Mouse (Mus musculus): Measurements from ENCODE around the gene Gm17087. TPM values are rescaled to one million over a fixed set of nuclear protein-coding genes. Genes with fewer than 3 reads are reported as not detected.
A peak's percentile ranks its signal among the peaks of the same experiment; 100 is the strongest.

The Gm17087 gene
- polyA plus RNA-seq, 1 experiment from 2014 or later = not detected

DNA sequence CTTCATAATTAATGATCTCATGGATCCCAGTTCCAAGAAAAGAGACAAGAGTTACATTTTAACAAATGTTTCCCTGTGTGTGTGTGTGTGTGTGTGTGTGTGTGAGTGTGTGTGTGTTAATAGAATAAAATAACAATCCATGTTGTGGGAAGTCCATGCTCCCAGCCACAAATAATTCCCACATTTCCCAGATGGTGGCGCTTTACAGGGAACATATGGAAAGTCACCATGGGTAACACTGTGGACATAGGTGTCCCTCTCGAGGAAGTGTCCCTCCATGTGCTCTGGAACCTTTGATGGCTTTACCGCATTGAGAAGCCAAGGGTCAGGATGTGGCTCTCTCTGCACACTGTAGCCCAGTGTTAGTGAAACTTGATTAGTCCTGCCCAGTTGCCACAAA, 38.1 kb downstream of the Gm17087 start:
- no peak overlapping the region for H3K4me3 ChIP-seq (ENCODE audit: low read length)
- H3K9me3 ChIP-seq (ENCODE audit: control insufficient read depth, low read length) = no peaks in the 10 kb centered on the region
- ATAC-seq (ENCODE audit: low read depth) = no peak
- no peak overlapping the region for H3K4me2 ChIP-seq (ENCODE audit: low read depth, low read length)
- WGBS = 74% methylated on average over 3 of the region's 3 CpGs
- H3K9ac ChIP-seq (ENCODE audit: low read length) = no peak overlapping the region
- H3K36me3 ChIP-seq (ENCODE audit: control insufficient read depth, insufficient read depth, low read length) = no peaks in the 10 kb centered on the region
- no peak overlapping the region for H3K27ac ChIP-seq (ENCODE audit: low read length)
- peaks cover 17% of the 10 kb centered on the region for H3K4me1 ChIP-seq (replicated peaks; ENCODE audit: control insufficient read depth, insufficient read depth, low read length)
- peaks cover 34% of the 10 kb centered on the region for H3K27me3 ChIP-seq (ENCODE audit: control insufficient read depth, insufficient read depth, low read depth, low read length)

DNA sequence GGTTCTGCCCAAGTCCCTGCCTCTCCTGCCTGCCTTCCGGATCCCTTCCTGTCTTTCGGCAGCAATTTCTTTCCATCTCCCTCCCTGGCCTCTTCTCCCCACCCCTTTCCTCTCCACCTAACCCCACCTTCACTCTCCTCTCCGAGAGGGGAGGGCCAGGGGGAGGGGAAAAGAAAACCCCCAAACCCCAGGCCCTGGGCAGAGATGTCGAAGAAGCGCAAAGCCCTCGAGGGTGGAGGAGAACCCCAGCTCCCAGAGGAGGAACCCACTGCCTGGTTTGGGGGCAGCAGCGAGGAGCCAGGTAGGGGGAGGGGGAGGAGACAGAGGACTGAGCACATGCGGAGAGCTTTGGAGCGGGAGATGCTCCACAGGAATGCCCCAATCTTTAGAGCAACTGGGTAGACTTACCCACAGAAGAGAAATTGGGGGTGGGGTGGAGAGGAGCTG, 39.9 kb downstream of the Gm17087 start:
- Histone ChIP-seq H3K9me3 (ENCODE audit: control insufficient read depth, low read length) (no peaks in the 10 kb centered on the region), H3K4me2 (ENCODE audit: low read depth, low read length) (no peak overlapping the region), H3K27ac (ENCODE audit: low read length) (no peak overlapping the region), H3K27me3 (ENCODE audit: control insufficient read depth, insufficient read depth, low read depth, low read length) (peaks cover 39% of the 10 kb centered on the region), H3K9ac (ENCODE audit: low read length) (no peak overlapping the region), H3K4me3 (ENCODE audit: low read length) (no peak overlapping the region), H3K4me1 (replicated peaks; ENCODE audit: control insufficient read depth, insufficient read depth, low read length) (peaks cover 17% of the 10 kb centered on the region), H3K36me3 (ENCODE audit: control insufficient read depth, insufficient read depth, low read length) (no peaks in the 10 kb centered on the region)
- WGBS = 19% methylated on average over 8 of the region's 9 CpGs
- no peak for ATAC-seq (ENCODE audit: low read depth)

DNA sequence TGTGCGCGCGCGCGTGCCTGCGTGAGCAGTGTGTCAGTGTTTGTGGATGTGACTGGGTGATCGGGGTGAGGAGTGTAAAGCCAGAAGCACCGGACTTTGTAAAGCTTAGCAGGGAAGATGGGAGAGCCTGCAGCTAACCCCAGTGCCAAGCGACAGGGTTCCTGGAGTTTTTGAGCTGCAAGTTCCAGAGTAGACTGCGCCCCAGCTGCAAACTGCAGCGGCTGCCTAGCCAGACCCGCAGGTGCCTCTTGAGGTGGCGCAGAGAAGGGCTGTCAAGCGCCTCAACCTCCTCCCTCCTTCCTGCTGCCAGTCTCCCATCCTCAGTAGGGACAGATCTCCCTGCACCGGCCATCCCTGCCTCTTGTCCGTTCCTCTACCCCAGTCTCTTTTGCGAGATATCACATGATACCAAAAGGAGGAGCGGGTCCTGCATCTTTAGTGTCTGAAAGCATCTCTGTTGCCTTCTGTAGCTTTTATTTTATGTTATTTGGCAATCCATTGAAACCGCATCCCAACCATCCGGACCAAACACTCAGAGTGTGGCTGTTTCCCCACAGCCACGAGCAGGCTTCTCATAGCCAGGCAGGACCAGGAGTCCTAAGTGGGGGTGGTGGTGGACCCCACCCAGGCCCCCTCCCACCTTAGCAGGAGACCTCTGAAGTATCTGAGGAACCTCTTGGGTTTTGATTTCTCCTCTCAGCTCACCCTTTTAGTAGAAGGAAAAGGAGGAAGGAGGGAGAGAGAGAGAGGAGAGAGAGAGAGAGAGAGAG, 40.6 kb downstream of the Gm17087 start:
- no peak overlapping the region for H3K27ac ChIP-seq (ENCODE audit: low read length)
- peaks cover 17% of the 10 kb centered on the region for H3K4me1 ChIP-seq (replicated peaks; ENCODE audit: control insufficient read depth, insufficient read depth, low read length)
- ATAC-seq (ENCODE audit: low read depth) = no peak
- H3K4me3 ChIP-seq (ENCODE audit: low read length) = peak overlapping the region; percentile 56
- peaks cover 39% of the 10 kb centered on the region for H3K27me3 ChIP-seq (ENCODE audit: control insufficient read depth, insufficient read depth, low read depth, low read length)
- no peaks in the 10 kb centered on the region for H3K9me3 ChIP-seq (ENCODE audit: control insufficient read depth, low read length)
- H3K36me3 ChIP-seq (ENCODE audit: control insufficient read depth, insufficient read depth, low read length) = no peaks in the 10 kb centered on the region
- no peak overlapping the region for H3K9ac ChIP-seq (ENCODE audit: low read length)
- peak overlapping the region; percentile 96 for H3K4me2 ChIP-seq (ENCODE audit: low read depth, low read length)
- 2% methylated on average over 21 of the region's 21 CpGs for WGBS

DNA sequence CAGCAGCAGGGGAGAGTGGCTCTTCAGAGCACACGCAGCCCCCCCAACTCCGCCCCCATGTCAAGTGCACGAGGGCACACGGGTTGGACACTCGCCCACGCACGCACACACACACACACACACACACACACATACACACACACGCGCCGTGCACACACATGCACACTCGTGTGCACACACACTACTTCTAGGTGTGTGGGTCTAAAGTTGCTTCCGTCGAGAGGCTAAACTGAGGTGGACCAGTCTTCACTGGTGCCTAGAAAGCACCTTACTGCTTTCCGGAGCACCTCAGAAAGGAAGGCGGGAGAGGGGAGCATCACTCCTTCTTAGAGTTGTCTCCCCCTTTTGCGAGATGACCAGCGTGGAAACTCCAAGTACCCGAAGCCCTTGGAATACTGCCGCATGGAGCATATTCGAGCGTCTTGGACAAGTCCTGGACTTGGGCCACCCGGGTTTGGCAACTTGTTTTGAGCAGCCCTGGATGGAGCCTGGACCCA, 41.5 kb downstream of the Gm17087 start, which contains the start of gene Pde10a:
Pde10a (plus strand) TSS at position 148 of the 497 bp plus-strand sequence.
- Histone ChIP-seq H3K9ac (ENCODE audit: low read length) (peak within 1 kb of the TSS; percentile 57), H3K36me3 (ENCODE audit: control insufficient read depth, insufficient read depth, low read length) (no peaks in the 10 kb centered on the region), H3K4me3 (ENCODE audit: low read length) (peak within 1 kb of the TSS; percentile 56), H3K4me2 (ENCODE audit: low read depth, low read length) (peak within 1 kb of the TSS; percentile 96), H3K27ac (ENCODE audit: low read length) (no peak within 1 kb of the TSS), H3K4me1 (replicated peaks; ENCODE audit: control insufficient read depth, insufficient read depth, low read length) (peaks cover 17% of the 10 kb centered on the region), H3K9me3 (ENCODE audit: control insufficient read depth, low read length) (no peaks in the 10 kb centered on the region), H3K27me3 (ENCODE audit: control insufficient read depth, insufficient read depth, low read depth, low read length) (peaks cover 43% of the 10 kb centered on the region)
- ATAC-seq (ENCODE audit: low read depth) = no peak; the same call in none of the 2 replicates
- 3% methylated on average over 22 of the region's 22 CpGs for WGBS

DNA sequence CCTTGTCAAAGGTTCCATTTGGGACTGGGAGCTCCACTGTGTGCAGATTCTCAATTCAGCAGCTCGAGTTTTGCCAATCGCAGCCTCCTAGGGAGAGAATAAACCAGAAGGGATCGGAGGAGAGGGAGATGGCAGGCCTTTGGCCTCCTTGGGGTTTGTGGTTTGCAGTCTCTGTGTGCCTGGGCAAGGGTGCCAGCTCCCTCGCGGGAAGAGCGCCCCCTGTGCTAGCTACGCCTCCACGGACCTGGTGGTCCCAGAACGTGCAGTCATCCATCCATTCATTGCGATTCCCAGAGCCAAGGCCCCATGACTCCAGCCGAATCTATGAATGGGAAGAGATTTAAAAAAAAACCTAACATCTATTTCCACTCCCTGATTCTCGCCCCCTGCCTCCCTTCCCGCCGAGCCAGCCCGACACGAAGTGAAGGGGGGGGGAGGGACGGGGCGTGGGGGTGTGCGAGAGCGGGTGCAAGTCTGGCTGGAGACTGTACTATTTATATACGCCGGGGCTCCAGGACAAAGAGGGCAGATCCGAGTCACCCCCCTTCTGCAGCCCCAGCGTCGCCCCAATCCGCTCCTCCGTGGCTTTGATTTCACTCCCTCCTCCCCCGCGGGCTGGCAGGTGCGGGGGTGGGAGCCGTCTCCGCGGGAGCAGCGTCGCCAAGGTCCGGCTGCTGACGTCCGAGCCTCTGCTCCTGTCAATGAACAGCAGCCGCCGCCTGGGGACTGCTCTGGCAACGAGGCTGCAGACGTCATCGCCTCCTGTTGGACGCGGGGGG, 42.2 kb downstream of the Gm17087 start:
- Histone ChIP-seq H3K9me3 (ENCODE audit: control insufficient read depth, low read length) (no peaks in the 10 kb centered on the region), H3K27me3 (ENCODE audit: control insufficient read depth, insufficient read depth, low read depth, low read length) (peaks cover 43% of the 10 kb centered on the region), H3K4me2 (ENCODE audit: low read depth, low read length) (peak overlapping the region; percentile 96), H3K4me1 (replicated peaks; ENCODE audit: control insufficient read depth, insufficient read depth, low read length) (peaks cover 17% of the 10 kb centered on the region), H3K27ac (ENCODE audit: low read length) (no peak overlapping the region), H3K9ac (ENCODE audit: low read length) (peak overlapping the region; percentile 57), H3K36me3 (ENCODE audit: control insufficient read depth, insufficient read depth, low read length) (no peaks in the 10 kb centered on the region), H3K4me3 (ENCODE audit: low read length) (peak overlapping the region; percentile 56)
- ATAC-seq (ENCODE audit: low read depth) = peak; percentile 87
- WGBS = under 1% methylated on average over 37 of the region's 45 CpGs

DNA sequence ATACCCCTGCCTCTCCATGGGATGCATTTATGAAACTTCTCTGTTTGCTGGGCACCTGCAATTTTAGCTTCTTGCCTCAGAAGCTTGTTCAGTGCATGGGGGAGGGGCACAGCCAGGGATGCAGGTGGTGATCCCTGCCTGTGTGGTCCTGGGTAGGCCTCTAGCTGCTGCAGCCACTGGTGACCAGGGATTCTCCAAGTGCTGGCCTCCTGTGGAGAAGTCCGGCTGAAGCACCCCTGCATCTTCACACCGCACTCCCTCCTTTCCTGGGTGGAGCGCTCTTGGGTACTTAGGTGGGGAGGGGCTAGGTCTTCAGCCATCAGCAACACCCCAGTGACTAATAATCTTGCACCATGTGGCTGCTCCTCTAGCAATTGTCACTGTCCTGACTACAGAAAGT, 42.8 kb downstream of the Gm17087 start:
- H3K9me3 ChIP-seq (ENCODE audit: control insufficient read depth, low read length) = no peaks in the 10 kb centered on the region
- H3K4me3 ChIP-seq (ENCODE audit: low read length) = peak overlapping the region; percentile 56

DNA sequence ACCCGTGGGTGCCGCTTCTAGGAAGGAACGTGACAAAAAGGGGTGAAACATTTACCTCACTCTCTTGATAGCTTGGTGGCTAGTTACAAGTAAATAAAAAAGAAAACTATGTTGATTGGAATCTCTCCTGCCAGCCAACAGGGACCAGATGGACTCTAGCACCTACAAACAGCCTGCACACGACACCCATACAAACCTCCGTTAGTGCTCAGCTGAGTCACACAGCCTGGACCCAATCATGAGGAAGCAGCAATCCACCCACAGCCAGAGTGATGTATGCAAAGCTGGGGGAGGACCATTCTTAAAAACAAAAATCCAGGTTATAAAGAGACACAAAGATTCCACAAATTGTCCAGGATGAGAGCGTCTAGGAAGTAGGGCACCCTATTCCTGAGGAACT, 50.7 kb downstream of the Gm17087 start:
- ATAC-seq (ENCODE audit: low read depth) = no peak
- no peak overlapping the region for H3K4me3 ChIP-seq (ENCODE audit: low read length)
- H3K9me3 ChIP-seq (ENCODE audit: control insufficient read depth, low read length) = no peaks in the 10 kb centered on the region
- no peaks in the 10 kb centered on the region for H3K36me3 ChIP-seq (ENCODE audit: control insufficient read depth, insufficient read depth, low read length)
- H3K4me2 ChIP-seq (ENCODE audit: low read depth, low read length) = no peak overlapping the region
- no peaks in the 10 kb centered on the region for H3K4me1 ChIP-seq (replicated peaks; ENCODE audit: control insufficient read depth, insufficient read depth, low read length)
- H3K27ac ChIP-seq (ENCODE audit: low read length) = no peak overlapping the region
- no peak overlapping the region for H3K9ac ChIP-seq (ENCODE audit: low read length)
- H3K27me3 ChIP-seq (ENCODE audit: control insufficient read depth, insufficient read depth, low read depth, low read length) = 0 out of 2 replicates have a peak, but pooled peaks cover 4% of the 10 kb centered on the region
- WGBS = 75% methylated on average over 6 of the region's 6 CpGs

More for the DNA sequence above, 42.8 kb downstream of the Gm17087 start:
- ATAC-seq (ENCODE audit: low read depth) = 0 out of 2 replicates have a peak, but pooled peaks have one; percentile 9
- H3K27ac ChIP-seq (ENCODE audit: low read length) = no peak overlapping the region
- H3K27me3 ChIP-seq (ENCODE audit: control insufficient read depth, insufficient read depth, low read depth, low read length) = peaks cover 43% of the 10 kb centered on the region
- H3K4me2 ChIP-seq (ENCODE audit: low read depth, low read length) = peak overlapping the region; percentile 96
- H3K36me3 ChIP-seq (ENCODE audit: control insufficient read depth, insufficient read depth, low read length) = no peaks in the 10 kb centered on the region
- H3K4me1 ChIP-seq (replicated peaks; ENCODE audit: control insufficient read depth, insufficient read depth, low read length) = peaks cover 17% of the 10 kb centered on the region
- WGBS = 14% methylated on average over 3 of the region's 3 CpGs
- H3K9ac ChIP-seq (ENCODE audit: low read length) = peak overlapping the region; percentile 57

Data from lung, embryonic 16.5 days (tissue).